Mouse (Mus musculus) ES-E14 (cell line): ENCODE measurements around the gene Zbtb20. TPM values are rescaled to one million over a fixed set of nuclear protein-coding genes. Genes with fewer than 3 reads are reported as not detected.

Source experiments
- DNase-seq: peaks from one replicate; pipeline ENCODE4 v3.0.0-alpha.2; 2013; ENCODE audit warnings: low read depth, low spot score
- H3K27ac ChIP-seq: 2 replicates; pipeline ENCODE4 v1.5.1; 2012; ENCODE audit warnings: low read depth, mild to moderate bottlenecking, low read length, moderate library complexity, mixed read lengths; ENCODE audit not compliant: poor library complexity, insufficient read depth, severe bottlenecking
- H3K36me3 ChIP-seq: 2 replicates; pipeline ENCODE4 v1.6.1; 2012; ENCODE audit warnings: mild to moderate bottlenecking, low read length, moderate library complexity, mixed read lengths; ENCODE audit not compliant: control insufficient read depth, poor library complexity, insufficient read depth, severe bottlenecking
- H3K4me1 ChIP-seq, 2 experiments: fragments of 150-350 bp in 1 of 2; sonication (generic) in 1 of 2; 2 replicates each; pipeline ENCODE4 v1.6.1; 2012; ENCODE audit warnings: low read length in 2 of 2, mild to moderate bottlenecking in 1 of 2, mixed read lengths in 1 of 2; ENCODE audit not compliant: control insufficient read depth in 2 of 2, insufficient read depth in 2 of 2, poor library complexity in 1 of 2
- H3K4me3 ChIP-seq, 2 experiments: fragments of 150-350 bp in 1 of 2; sonication (generic) in 1 of 2; 2 replicates each; pipeline ENCODE4 v1.5.1; 2012; ENCODE audit warnings: low read length in 2 of 2, low read depth in 1 of 2, mild to moderate bottlenecking in 1 of 2, mixed read lengths in 1 of 2; ENCODE audit not compliant: insufficient read depth in 1 of 2, poor library complexity in 1 of 2, severe bottlenecking in 1 of 2
- H3K9ac ChIP-seq: 2 replicates; pipeline ENCODE4 v1.6.1; 2012; ENCODE audit warnings: low read depth, mild to moderate bottlenecking, low read length, mixed read lengths; ENCODE audit not compliant: poor library complexity, insufficient read depth, severe bottlenecking
- H3K9me3 ChIP-seq: fragments of 150-350 bp; sonication (generic); 2 replicates; pipeline ENCODE4 v1.6.1; 2012; ENCODE audit warnings: low read depth, mild to moderate bottlenecking, low read length; ENCODE audit not compliant: control insufficient read depth, insufficient read depth
- CHD2 ChIP-seq: IDR thresholded peaks from 2 replicates; pipeline ENCODE4 v1.6.1; 2014; ENCODE audit warnings: mild to moderate bottlenecking, low read depth, low read length, inconsistent platforms
- HCFC1 ChIP-seq: IDR thresholded peaks from 2 replicates; pipeline ENCODE4 v1.6.1; 2012; ENCODE audit warnings: low read length, inconsistent platforms, borderline replicate concordance; ENCODE audit not compliant: insufficient read depth
- MAFK ChIP-seq: IDR thresholded peaks from 2 replicates; pipeline ENCODE4 v1.6.1; 2014; ENCODE audit warnings: mild to moderate bottlenecking, low read depth, low read length, inconsistent platforms; ENCODE audit not compliant: insufficient read depth
- ZC3H11A ChIP-seq: IDR thresholded peaks from 2 replicates; pipeline ENCODE4 v1.6.1; 2012; ENCODE audit warnings: low read depth, mild to moderate bottlenecking, inconsistent platforms, low read length, borderline replicate concordance
- ZNF384 ChIP-seq: IDR thresholded peaks from 2 replicates; pipeline ENCODE4 v1.6.1; 2012; ENCODE audit warnings: low read depth, low read length, inconsistent platforms
- in situ Hi-C, 2 experiments: fragments of 600-800 bp; cut with MboI; formaldehyde crosslinking; loops; one replicate each; pipeline ENCODE4 v1.15.1; 2025; ENCODE audit warnings: low sequenced_read_pairs in 2 of 2, inconsistent platforms in 1 of 2; ENCODE audit not compliant: unreplicated experiment in 2 of 2
- total RNA-seq: library from RNA; depleted of rRNA; stranded (reverse); fragments of 300-350 nt; gene quantifications from 2 replicates; pipeline ENCODE4 v1.2.3, GENCODE M21; 2012

Zbtb20 gene
- total RNA-seq, 1 experiment: 4.0 TPM

DNA sequence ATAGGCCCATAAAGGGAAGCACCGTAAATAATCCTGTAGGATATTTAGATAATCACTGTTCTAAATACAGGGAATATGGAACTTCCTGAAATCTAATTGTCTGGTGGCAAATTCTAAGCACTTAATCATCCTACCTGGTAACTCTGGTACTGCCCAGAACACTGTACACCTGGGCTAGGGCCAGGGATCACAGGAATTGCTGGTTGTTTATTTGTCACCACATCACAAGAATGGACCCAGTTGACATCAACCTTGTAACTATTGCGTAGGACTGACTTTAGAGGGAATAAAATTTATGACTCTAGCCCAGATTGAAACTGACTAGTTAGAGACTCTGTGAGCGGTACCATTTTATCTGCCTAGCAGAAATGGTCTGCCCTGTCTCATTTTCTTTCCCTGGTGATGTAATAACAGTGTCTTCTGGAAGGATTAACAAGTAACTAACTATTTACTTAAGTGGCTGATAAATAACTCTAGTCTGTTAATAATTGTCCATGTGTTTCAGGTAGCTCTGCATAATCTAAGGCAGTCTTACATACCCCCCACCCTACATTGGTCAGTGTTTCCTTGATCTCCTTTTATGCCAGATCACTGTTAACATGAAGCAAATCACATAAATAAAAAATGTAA is 194.1 kb downstream of the Zbtb20 start:
- in situ Hi-C loops: no loop called here
- Histone ChIP-seq H3K4me1 (no peaks in the 10 kb centered on the region), H3K9me3 (no peaks in the 10 kb centered on the region), H3K27ac (no peak overlapping the region), H3K4me3 (no peak overlapping the region), H3K36me3 (no peaks in the 10 kb centered on the region), H3K9ac (no peak overlapping the region)
- no peak for TF ChIP-seq MAFK
- no peak for TF ChIP-seq HCFC1
- TF ChIP-seq ZC3H11A: no peak
- TF ChIP-seq CHD2: no peak
- no peak for TF ChIP-seq ZNF384
- no peak for DNase-seq

GRCm38 (mm10) chr16:43071875-43072274 is 196.2 kb downstream of the Zbtb20 start:
- Histone ChIP-seq H3K27ac (no peak overlapping the region), H3K9ac (no peak overlapping the region), H3K4me1 (no peaks in the 10 kb centered on the region), H3K36me3 (no peaks in the 10 kb centered on the region), H3K9me3 (no peaks in the 10 kb centered on the region), H3K4me3 (no peak overlapping the region)
- in situ Hi-C loops: no loop called here
- DNase-seq: no peak
- no peak for TF ChIP-seq ZC3H11A
- no peak for TF ChIP-seq ZNF384
- no peak for TF ChIP-seq MAFK
- TF ChIP-seq CHD2: no peak
- TF ChIP-seq HCFC1: no peak

DNA sequence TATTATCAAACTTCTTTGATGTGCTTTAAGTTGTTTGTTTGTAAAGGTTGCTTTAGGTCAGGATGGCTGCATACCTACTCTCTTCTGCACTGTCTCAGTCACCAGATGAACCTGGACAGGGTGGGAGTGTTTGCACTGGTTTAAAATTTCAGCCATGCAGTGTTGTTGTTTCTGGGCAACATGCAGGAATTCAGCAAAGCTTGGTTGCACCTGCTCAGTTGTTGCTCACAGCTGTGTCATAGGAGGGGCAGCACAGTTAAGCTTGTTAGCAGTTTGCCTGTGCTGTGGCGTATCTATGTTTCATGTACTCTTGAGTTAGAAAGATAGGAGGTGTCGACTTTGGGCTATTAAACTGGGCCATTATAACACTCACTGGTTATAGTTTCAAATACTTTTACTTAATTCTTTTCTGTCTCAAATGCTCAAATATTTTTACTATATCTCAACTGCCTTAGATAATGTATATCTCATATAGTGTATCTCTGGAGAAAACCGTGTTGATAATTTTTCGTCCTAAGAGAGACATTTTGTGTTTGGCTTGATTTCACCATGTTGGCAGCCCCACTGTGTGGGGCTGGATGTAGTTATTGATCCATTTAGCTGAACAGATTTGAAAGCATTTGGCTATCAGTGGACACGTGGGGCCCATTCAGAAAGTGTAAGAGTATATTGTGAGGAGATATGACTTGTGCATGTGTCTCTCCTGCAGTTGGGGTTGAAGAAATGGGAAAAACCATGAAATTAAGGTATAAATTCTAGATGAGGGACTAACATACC is 197.3 kb downstream of the Zbtb20 start:
- H3K27ac ChIP-seq: no peak overlapping the region
- TF ChIP-seq HCFC1: no peak
- TF ChIP-seq ZNF384: no peak
- no peak for TF ChIP-seq ZC3H11A
- no peak for TF ChIP-seq MAFK
- no peak for TF ChIP-seq CHD2
- H3K9ac ChIP-seq: no peak overlapping the region
- DNase-seq: no peak
- no peaks in the 10 kb centered on the region for H3K36me3 ChIP-seq
- in situ Hi-C loops: no loop called here
- no peaks in the 10 kb centered on the region for H3K9me3 ChIP-seq
- no peaks in the 10 kb centered on the region for H3K4me1 ChIP-seq
- no peak overlapping the region for H3K4me3 ChIP-seq

DNA sequence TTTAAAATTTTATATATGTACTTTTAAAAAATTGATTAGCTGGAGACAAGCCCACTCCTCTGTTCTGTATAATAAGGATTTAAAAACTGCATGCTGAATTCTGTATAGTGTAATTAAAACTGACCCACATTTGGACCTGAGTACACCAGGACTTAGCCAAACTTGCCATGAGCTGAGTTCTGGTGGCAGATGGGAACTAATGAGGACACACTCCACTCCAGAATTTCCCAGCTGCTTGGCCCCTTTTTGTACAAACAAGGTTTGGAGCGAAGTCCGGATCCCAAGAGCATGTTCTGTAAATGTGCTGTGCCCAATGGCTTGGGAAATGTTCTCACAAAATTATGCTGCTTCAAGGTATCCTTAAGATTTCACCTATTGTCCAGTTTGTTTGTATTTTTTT is 204.7 kb downstream of the Zbtb20 start:
- Histone ChIP-seq H3K4me1 (no peaks in the 10 kb centered on the region), H3K27ac (no peak overlapping the region), H3K9ac (no peak overlapping the region), H3K36me3 (no peaks in the 10 kb centered on the region), H3K4me3 (no peak overlapping the region), H3K9me3 (no peaks in the 10 kb centered on the region)
- no peak for TF ChIP-seq HCFC1
- no peak for TF ChIP-seq MAFK
- TF ChIP-seq ZC3H11A: no peak
- no peak for TF ChIP-seq CHD2
- TF ChIP-seq ZNF384: no peak
- no peak for DNase-seq
- in situ Hi-C loops: no loop called here
